Mouse (Mus musculus) gastrocnemius, postnatal 4 days (tissue): ENCODE data around the gene Cript. TPM values are rescaled to one million over a fixed set of nuclear protein-coding genes. Genes with fewer than 3 reads are reported as not detected.

Experiments
- total RNA-seq, 2 experiments: library from RNA; stranded (reverse); gene quantifications; 2 replicates each; pipeline ENCODE4 v1.2.3; 2021

Gene Cript
- total RNA-seq, 2 experiments from 2014 or later = 27.9 to 29.9 TPM

Other genes starting within 250 kb of the Cript start
- gene Tmem247, start 108.2 kb upstream of the Cript start, total RNA-seq = not detected
- gene Atp6v1e2, start 77.7 kb upstream of the Cript start, total RNA-seq = not detected
- gene Rhoq, start 62.5 kb upstream of the Cript start, total RNA-seq = 100 to 1,000 TPM; 155 to 176 TPM
- gene Pigf, start 144 bp upstream of the Cript start, total RNA-seq = 1 to 10 TPM; 4.5 to 5.8 TPM
- 10 to 100 TPM; 17.5 to 18.2 TPM for gene Socs5, start 82.1 kb downstream of the Cript start, total RNA-seq
- 10 to 100 TPM; 33.6 to 39.3 TPM for gene Mcfd2, start 240.4 kb downstream of the Cript start, total RNA-seq